Mouse (Mus musculus): Measurements from ENCODE around the gene Actl6b.
A peak's percentile ranks its signal among the peaks of the same experiment; 100 is the strongest.

The Actl6b gene

DNA sequence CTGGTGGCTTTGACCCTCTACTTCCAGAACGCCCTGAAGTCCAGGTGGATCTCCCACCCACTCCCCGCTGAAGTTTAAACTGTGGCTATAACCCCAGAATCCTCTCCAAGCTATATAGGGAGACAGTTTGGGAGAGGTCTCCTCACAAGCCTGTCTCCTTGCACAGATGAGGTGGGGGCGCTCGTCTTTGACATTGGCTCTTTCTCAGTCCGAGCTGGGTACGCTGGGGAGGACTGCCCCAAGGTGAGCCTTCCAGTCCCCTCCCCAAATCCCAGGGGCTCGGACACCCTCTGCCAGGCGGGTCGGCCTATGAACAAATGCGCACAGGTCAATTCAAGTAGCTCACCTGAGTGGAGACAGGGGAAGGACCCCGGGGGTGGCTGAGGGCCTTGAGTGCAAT is 581 bp downstream of the Actl6b start:
- no peak for DNase-seq (ENCODE audit: low spot score in 2 of 2)

DNA sequence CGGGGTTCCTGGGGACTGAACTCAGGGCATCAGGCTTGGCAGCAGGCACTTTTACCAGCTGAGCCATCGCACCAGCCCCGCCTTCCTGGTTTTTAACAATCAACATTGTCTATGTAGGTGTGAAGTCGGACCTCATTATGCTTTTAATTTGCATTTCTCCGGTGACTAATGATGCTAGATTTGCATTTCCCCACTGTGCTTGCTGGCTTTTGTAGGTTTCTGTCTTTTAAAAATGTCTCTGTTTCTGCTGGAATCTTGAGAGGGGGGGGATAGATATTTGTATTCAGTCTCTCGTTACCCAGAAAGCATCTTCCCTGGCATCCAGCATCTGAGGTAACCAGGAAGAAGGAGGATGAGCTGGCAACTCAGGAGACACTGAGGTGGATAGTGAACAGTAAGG is 8.2 kb downstream of the Actl6b start:
- DNase-seq (ENCODE audit: low spot score in 2 of 2) = no peak

GRCm38 (mm10) chr5:137562965-137563364 is 9.6 kb downstream of the Actl6b start:
- peak in 1 of 2 experiments; percentile 65 for DNase-seq (ENCODE audit: low spot score in 2 of 2)

DNA sequence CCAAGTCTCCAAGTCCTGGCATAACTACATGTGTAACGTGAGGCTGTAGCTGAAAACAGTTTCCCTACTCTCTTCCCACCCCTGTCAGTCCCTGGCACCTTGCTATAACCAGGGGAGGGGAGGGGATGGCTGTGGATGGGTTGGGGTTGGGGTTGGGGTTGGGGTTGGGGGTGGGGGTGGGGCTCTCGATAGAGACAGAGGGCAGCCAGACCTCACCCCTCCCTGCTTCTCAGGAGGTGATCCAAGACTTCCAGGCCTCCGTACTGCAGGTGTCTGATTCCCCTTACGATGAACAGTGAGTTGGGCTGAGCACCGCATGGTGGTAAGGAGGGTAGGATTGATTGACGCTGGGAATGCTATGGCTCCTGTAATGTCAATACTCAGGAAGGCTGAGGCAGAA is 12.4 kb downstream of the Actl6b start:
- DNase-seq (ENCODE audit: low spot score in 2 of 2) = no peak

GRCm38 (mm10) chr5:137566416-137566815 is 13.1 kb downstream of the Actl6b start:
- no peak for DNase-seq (ENCODE audit: low spot score in 2 of 2)

- no peak for DNase-seq (ENCODE audit: low spot score in 2 of 2)
Observed at GRCm38 (mm10) chr5:137568223-137568798, 15.0 kb downstream of the Actl6b start.

DNA sequence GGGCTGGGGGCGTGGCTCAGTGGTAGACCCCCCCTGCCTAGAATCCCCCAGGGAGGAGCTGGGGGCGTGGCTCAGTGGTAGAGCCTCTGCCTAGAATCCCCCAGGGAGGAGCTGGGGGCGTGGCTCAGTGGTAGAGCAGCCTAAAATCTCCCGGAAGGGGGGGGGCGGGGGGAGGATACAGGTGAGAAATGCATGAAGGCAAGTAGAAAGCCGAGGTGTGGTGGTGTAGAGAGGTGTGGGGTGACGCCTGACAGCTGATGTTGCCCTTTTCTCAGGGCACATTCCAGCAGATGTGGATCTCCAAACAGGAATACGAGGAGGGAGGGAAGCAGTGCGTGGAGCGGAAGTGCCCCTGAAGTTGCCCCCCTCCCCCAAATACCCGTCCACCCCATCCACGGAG is 15.7 kb downstream of the Actl6b start:
- DNase-seq (ENCODE audit: low spot score in 2 of 2) = no peak

DNA sequence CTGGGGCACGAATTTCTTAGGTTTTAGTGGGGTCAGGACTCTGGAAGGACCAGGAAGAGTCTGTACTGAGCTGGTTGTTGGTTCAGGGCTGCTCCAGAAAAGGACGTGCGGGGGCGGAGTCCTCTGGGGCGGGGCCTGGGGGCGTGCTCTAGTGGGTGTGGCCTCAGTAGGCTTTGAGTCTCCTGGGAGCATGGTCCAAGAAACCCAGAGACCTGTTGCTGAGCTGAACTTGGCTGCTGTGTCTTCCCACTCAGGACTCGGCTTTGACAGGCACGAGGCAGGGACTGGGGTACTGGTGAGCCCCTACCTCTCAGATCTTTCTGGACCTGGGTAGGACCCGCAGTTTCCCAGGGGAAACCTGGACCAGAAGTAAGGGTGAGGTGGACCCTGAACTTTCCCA is 16.3 kb downstream of the Actl6b start, which contains the start of gene Tfr2:
Gene Tfr2 (plus strand): TSS at position 176 of the 400 bp plus-strand sequence.
- DNase-seq (ENCODE audit: low spot score in 2 of 2) = no peak

DNA sequence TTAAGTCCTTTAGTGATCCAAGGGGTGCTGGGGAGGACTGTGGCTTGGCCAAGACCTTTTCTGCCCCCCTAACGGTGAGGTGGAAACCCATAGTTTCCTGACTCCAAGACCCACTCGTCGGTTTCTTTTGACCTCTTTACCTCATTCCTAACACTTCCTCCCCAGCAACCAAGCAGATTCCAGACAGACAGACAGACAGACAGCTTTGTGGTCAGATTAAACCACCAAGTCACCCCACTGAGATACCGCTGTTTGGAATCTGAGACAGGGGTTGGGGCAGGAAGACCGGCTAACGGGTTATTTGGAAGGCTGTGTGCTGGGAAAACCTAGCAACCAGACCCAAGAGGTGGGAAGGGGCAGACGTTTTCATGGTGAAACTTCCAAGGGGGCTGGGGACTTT is 16.9 kb downstream of the Actl6b start:
- no peak for DNase-seq (ENCODE audit: low spot score in 2 of 2)

DNA sequence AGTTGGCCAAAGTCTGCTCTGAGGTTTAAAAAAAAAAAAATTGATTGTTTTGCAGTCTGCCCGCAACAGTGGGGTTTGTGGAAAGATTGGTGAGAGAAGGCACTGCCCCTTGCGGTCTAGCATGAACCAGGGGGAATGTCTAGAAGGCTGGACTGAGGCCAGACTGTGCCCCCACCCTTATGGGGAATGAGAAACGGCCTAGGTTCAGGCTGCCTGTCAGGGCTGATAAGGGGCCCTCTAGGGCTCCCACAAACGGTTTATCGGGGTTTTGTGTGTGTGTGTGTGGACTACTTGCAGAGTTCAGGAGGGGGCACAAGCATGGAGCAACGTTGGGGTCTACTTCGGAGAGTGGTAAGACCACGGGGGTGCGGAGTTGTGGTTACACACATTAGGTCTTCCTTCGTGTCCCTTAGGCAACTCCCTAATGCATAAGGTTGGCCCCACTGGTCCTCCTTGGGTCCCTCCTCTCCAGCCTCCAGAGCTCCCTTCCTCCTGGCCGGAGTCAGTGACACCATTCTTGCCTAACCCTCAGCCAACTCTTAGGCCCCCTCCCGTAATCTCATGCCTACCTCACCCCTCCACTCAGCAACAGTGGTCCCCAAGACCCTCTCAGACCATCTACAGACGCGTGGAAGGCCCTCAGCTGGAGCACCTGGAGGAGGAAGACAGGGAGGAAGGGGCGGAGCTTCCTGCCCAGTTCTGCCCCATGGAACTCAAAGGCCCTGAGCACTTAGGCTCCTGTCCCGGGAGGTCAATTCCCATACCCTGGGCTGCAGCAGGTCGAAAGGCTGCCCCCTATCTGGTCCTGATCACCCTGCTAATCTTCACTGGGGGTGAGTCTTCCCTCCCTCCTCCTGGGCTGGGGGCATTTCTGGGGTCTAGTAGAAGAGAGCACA is 17.6 kb downstream of the Actl6b start:
- DNase-seq (ENCODE audit: low spot score in 2 of 2) = no peak

DNA sequence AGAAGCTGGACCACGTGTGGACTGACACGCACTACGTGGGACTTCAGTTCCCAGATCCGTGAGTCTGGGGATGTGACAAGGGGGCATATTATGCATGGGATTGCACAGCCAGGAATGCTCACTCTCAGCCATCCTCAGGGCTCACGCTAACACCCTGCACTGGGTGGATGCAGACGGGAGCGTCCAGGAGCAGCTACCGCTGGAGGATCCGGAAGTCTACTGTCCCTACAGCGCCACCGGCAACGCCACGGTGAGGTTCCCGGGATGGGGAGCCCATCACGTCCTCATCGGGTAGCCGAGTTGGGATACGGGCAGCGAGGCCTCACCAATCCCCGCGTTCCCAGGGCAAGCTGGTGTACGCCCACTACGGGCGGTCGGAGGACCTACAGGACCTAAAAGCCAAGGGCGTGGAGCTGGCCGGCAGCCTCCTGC is 21.2 kb downstream of the Actl6b start:
- peak; percentile 52 to 71 for DNase-seq (ENCODE audit: low spot score in 2 of 2)

DNA sequence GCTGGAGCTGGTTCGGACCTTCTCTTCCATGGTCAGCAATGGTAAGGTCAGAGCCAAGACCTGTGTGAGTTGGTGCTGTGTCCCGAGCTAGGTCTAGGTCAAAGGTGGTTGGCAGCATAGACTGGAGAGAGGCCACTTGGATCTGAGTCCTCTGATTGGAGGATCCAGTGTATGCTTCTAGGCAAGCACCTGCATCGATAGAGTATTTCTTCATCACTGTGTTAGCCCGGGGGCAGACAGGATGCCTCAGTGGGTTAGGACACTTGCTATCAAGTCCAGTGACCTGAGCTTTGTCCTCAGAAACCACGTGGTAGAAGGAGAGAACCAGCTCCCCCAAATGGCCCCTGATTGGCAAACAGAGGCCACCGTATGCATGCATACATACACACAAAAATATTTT is 26.9 kb downstream of the Actl6b start:
- no peak for DNase-seq (ENCODE audit: low spot score in 2 of 2)

DNA sequence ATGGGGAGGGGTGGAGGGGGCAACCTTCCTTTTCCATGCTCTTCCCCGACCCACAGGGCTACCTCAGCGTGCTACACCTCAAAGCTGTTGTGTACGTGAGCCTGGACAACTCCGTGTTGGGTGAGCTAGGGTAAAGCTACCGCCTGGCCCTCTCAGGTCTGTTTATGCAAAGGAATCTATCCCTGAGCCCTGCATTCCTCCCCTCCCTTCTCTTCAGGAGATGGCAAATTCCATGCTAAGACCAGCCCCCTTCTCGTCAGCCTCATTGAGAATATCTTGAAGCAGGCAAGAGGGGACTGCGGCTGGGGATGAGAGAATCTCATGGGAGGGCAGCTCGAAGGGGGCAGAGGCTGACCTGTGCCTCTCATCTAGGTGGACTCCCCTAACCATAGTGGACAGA is 29.4 kb downstream of the Actl6b start:
- DNase-seq (ENCODE audit: low spot score in 2 of 2) = no peak

GRCm38 (mm10) chr5:137583670-137584169 is 30.4 kb downstream of the Actl6b start:
- peak; percentile 82 to 88 for DNase-seq (ENCODE audit: low spot score in 2 of 2)

DNA sequence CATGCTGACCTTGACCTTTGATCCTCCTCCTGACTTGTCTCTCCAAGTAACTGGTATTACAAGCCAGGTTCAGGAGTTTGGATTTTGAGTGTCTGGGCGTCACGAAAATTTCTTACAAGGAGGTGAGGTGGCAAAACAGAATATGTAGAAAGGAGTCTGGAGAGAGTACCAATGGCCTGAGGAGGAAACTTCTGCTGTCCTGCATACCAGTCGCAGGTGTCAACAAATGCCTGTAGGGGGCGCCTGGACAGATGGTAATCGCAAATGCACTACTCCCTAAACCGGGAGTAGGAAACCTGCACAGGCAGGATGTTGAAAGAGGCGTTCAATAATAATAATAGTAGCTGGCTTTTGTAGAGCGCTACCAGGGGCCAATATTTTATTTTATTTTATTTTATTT is 31.7 kb downstream of the Actl6b start:
- peak; percentile 68 to 77 for DNase-seq (ENCODE audit: low spot score in 2 of 2)

- DNase-seq (ENCODE audit: low spot score in 2 of 2) = no peak
Observed at GRCm38 (mm10) chr5:137590507-137590906, 37.2 kb downstream of the Actl6b start.

GRCm38 (mm10) chr5:137595921-137596320 is 42.6 kb downstream of the Actl6b start:
- DNase-seq (ENCODE audit: low spot score in 2 of 2) = no peak

DNA sequence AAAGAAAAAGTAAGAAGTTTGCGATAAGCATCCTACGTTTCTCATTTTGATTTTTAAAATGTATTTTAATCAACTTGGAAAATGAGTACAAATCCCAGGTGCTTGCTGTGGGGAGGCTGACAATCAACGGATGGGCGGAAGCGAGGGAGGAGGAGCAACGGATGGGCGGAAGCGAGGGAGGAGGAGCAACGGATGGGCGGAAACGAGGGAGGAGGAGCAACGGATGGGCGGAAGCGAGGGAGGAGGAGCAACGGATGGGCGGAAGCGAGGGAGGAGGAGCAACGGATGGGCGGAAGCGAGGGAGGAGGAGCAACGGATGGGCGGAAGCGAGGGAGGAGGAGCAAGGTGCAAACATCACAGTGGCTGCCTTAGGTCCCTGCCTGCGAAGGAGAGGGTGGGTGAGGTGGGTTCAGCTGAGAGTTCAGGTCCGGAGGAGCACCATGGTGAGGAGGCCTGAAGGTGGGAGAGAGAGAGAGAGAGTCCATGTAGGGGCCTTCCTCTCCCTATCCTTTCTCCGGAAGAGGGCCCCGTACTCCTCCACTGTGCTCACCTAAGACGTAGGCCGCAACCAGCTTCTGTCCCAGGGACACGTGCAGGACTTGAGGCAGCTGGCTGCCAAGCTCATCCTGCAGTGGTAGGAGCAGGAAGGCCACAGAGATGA is 43.4 kb downstream of the Actl6b start:
- no peak for DNase-seq (ENCODE audit: low spot score in 2 of 2)

DNA sequence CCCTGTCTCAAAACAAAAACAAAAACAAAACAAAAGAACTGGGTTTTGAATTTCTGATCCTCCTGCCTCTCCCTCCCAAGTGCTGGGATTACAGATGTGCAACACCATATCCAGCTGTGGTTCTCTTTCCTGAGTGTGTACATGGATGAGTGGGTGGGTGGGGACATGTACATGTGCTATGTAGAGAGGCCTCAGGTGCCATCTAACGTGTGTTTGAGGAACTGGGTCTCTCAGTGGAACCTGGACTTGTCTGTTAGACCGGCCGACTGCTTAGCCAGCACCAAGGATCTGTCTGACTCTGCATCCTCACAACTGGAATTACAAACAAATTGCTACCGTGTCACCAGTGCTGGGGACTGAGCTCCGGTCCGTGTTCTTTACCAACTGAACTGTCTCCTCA is 44.3 kb downstream of the Actl6b start:
- DNase-seq (ENCODE audit: low spot score in 2 of 2) = no peak

DNA sequence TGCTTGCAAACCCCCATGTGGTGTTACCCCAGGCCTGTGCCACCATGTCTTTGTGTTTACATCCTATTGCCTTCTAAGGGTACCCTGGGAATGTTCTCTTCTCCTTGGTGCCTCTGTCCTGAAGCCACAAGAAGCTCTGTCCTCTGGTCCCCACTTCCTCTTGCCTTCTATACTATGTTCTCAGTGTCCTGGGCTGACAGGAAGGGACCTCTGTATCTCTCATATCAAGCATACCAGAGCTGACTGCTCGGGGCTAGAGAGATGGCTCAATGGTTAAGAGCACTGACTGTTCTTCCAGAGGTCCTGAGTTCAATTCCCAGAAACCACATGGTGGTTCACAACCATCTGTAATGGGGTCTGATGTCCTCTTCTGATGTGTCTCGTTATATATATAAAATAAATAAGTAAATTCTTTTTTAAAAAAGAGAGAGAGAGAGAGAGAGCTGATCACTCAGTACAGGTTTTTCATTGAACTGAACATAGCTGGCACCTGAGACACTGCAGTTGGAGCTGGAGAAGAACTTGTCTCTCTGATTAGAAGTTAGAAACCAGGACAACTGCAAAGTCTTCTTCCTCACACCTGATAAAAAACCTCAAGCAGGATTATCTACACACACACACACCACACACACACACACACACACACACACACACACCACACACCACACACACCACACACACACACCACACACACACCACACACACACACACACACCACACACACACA is 44.9 kb downstream of the Actl6b start:
- DNase-seq (ENCODE audit: low spot score in 2 of 2) = no peak

- DNase-seq (ENCODE audit: low spot score in 2 of 2) = no peak
Observed at GRCm38 (mm10) chr5:137599600-137599999, 46.3 kb downstream of the Actl6b start.

GRCm38 (mm10) chr5:137600281-137600618 is 46.9 kb downstream of the Actl6b start:
- DNase-seq (ENCODE audit: low spot score in 2 of 2) = peak in 1 of 2 experiments; percentile 45
